Mouse (Mus musculus) cerebellum, adult 2 months (tissue): ENCODE data around the gene Fxyd1. TPM values are rescaled to one million over a fixed set of nuclear protein-coding genes. Genes with fewer than 3 reads are reported as not detected.

ENCODE experiments used
- DNase-seq, 2 experiments: peaks; one replicate each; pipeline ENCODE4 v3.0.0; 2021
- H3K27ac ChIP-seq: fragments of 200-500 bp; 2 replicates; pipeline ENCODE4 v1.5.1; 2012; ENCODE audit warnings: low read length, control low read depth, inconsistent platforms; ENCODE audit not compliant: insufficient read depth
- H3K27me3 ChIP-seq: fragments of 200-500 bp; 2 replicates; pipeline ENCODE4 v1.6.1; 2012; ENCODE audit warnings: inconsistent platforms, mild to moderate bottlenecking, low read length, moderate library complexity; ENCODE audit not compliant: control insufficient read depth, insufficient read depth
- H3K4me1 ChIP-seq: fragments of 200-500 bp; 2 replicates; pipeline ENCODE4 v1.6.1; 2011; ENCODE audit warnings: low read length; ENCODE audit not compliant: control insufficient read depth, insufficient read depth
- H3K4me3 ChIP-seq: fragments of 200-500 bp; replicated peaks from 2 replicates; pipeline ENCODE3; 2011; ENCODE audit warnings: mild to moderate bottlenecking, low read depth, low read length, control low read depth; ENCODE audit not compliant: insufficient read depth
- CTCF ChIP-seq: fragments of 200-500 bp; IDR thresholded peaks from 2 replicates; pipeline ENCODE4 v1.5.1; 2011; ENCODE audit warnings: low read depth, mild to moderate bottlenecking, control low read depth, low read length, moderate library complexity, borderline replicate concordance; ENCODE audit not compliant: insufficient read depth
- POLR2A ChIP-seq: fragments of 200-500 bp; IDR thresholded peaks from 2 replicates; pipeline ENCODE4 v1.6.1; 2011; ENCODE audit warnings: low read length, control low read depth, borderline replicate concordance; ENCODE audit not compliant: insufficient read depth
- WGBS: fragments of 180-500 bp; shearing (Covaris S2); methylation state at CpG from one replicate; pipeline ENCODE4 v1.1.7; 2018; 5-methylcytosine and 5-hydroxymethylcytosine counted together
- polyA plus RNA-seq: library from polyadenylated mRNA; depleted of rRNA; stranded (reverse); fragments of >200 nt; gene quantifications from 2 replicates; pipeline ENCODE4 v1.2.3, GENCODE M21; 2012

The Fxyd1 gene
- polyA plus RNA-seq, 1 experiment: 202 TPM

DNA sequence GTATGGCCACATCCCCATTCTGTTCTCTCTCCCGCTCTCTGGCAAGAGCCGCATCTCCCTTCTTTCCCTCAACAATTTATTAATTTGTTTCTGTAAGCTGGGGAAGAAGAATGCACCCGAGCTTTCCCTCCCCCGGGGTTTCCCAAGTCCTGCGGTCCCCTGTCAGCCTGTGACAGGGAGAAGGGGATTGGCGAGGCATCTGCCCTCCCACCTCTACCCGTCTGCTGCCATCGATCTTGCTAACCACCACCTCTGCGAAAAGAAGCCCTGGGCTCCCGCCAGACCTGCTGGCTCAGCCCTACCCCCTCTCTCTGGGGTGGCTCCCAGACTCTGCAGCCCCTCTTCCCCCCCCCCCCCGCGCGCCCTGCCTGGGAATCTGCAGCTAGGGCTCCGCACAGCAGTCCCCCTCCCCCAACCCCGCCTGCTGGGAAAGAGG is 7.1 kb downstream of the Fxyd1 start:
- peaks cover under 1% of the 10 kb centered on the region; the same call in 1 of the 2 replicates for H3K27me3 ChIP-seq
- 1% methylated on average over 14 of the region's 15 CpGs for WGBS
- H3K4me3 ChIP-seq: peak overlapping the region; percentile 50
- H3K27ac ChIP-seq: no peak overlapping the region
- peaks cover 12% of the 10 kb centered on the region; the same call in 1 of the 2 replicates for H3K4me1 ChIP-seq
- TF ChIP-seq CTCF (no peak), POLR2A (no peak)
- peak in 1 of 2 experiments; percentile 51 for DNase-seq

DNA sequence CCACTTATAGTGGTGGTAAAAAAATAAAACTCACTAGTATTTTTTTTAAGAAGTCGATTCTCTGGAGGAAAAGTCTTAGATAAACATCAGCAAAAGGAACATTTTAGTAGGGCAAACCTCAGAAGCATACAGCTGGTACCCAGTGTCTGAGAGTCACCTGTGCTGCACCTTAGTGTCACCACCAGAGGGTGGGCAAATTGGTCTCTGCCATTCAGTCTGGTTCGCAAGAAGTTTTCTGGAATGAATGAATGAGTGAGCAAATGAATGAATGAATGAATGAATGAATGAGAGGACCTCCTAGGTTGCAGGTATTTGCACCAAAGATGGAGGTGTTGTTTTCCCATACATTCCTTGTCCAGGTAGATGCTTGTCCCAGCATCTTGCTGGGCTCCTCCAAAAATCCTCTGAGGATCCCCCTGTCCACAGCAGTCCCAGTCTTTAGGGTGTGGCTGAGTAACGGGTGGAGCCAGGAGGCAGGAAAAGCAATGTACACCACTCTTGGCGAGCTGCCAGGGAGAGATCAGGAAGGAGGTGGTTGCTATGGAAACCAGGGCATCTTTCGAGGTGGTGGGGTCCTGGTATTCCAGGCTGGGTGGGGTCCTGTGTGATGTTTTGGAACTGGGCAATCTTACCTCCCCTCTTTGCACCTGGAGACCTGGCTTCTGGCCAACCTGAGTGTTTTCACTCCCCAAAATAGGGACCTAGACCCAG is 7.7 kb downstream of the Fxyd1 start:
- Histone ChIP-seq H3K27me3 (peaks cover 3% of the 10 kb centered on the region; the same call in 1 of the 2 replicates), H3K27ac (no peak overlapping the region)
- DNase-seq: peak; percentile 76 to 77

DNA sequence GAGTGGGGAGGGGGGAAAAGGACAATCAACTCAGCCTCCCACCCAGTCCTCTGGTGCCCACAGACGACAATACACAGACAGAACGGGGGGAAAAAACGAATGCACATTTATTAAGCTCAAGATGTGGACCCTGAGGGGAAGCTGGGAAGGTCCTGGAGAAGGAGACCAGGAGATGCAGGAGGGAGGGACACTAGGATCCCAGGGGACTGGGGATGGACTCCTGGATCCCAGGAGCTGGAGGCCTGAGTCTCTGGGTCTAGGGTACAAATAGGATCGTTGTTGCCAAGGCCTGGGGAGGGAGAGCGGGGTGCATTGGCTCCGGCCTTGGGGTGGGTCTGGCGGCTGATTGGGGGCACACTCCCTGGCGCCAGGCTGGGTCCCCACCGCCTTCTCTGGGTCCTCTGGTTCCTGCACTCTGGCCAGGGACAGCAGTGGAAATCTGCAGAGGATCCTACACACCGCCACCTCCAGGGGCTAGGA is 14.5 kb downstream of the Fxyd1 start, which contains the start of gene Fxyd5:
Gene Fxyd5, minus strand, starts transcription at position 51 of the 480 bp plus-strand sequence.
- Histone ChIP-seq H3K27me3 (peaks cover 5% of the 10 kb centered on the region; the same call in 1 of the 2 replicates), H3K27ac (no peak within 1 kb of the TSS), H3K4me3 (no peak within 1 kb of the TSS), H3K4me1 (no peaks in the 10 kb centered on the region)
- TF ChIP-seq CTCF: no peak
- TF ChIP-seq POLR2A: no peak
- 35% methylated on average over 10 of the region's 10 CpGs for WGBS
- DNase-seq: no peak

More for the DNA sequence above, 7.7 kb downstream of the Fxyd1 start:
- 24% methylated on average over 5 of the region's 5 CpGs for WGBS
- H3K4me1 ChIP-seq: peaks cover 12% of the 10 kb centered on the region; the same call in 1 of the 2 replicates
- peak overlapping the region; percentile 50 for H3K4me3 ChIP-seq
- TF ChIP-seq CTCF: no peak
- TF ChIP-seq POLR2A: no peak

DNA sequence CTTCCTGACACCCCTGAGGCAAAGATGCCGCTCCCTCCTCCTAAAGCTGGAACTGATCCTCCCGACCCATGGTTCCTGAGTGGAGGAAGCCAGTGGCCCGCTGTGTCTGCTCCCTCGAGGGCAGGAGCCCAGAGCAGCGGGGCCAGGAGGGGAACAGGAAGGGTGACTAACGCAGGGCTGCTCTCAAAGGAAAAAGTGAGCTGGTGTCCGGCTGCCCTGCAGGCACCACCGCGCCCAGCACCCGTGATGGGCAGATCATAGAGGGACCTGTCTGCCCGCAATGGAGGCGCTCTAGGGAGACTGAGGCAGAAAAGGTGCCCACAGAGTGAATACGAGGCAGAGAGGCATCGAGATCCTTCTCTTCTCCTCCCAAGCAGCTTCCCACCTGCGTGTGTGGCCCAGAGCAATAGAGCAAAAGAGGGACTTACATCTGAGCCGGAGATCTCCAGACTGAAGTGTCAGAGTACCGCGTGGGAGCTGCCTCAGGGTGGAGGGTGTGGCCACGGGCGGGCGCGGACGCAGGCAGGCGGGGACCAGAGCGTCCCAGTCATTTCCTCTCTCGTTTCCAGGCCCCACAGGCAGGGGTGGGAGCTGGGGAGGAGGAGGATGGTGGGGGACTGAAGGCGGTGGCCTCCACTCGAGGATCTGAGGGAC is 15.2 kb downstream of the Fxyd1 start:
- H3K4me3 ChIP-seq: no peak overlapping the region
- H3K4me1 ChIP-seq: no peaks in the 10 kb centered on the region
- TF ChIP-seq CTCF: no peak
- no peak for TF ChIP-seq POLR2A
- peaks cover 5% of the 10 kb centered on the region; the same call in 1 of the 2 replicates for H3K27me3 ChIP-seq
- DNase-seq: no peak
- WGBS: 12% methylated on average over 28 of the region's 28 CpGs
- no peak overlapping the region for H3K27ac ChIP-seq

DNA sequence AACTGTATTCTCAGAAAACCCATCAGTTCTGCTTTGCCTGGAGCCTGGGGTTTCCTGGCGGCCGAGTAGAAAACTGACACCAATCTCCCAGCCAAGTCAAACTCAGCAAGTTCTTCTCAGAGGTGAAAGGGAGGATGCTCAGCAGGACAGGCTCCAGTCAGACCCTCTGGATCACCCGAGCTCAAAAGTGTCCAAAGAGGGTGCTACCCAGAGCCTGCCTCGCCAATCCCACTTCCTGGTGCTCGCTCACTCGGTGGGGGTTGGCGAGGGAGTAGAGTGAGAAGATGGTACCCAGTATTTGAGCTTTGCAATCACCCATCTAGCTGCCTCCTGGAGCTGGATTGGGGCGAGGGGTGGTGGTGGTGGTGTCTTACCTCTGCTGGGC is 16.0 kb downstream of the Fxyd1 start:
- no peak for DNase-seq
- H3K4me3 ChIP-seq: no peak overlapping the region
- H3K27me3 ChIP-seq: peaks cover 5% of the 10 kb centered on the region; the same call in 1 of the 2 replicates
- no peaks in the 10 kb centered on the region for H3K4me1 ChIP-seq
- no peak overlapping the region for H3K27ac ChIP-seq
- TF ChIP-seq POLR2A (no peak), CTCF (no peak)
- 41% methylated on average over 8 of the region's 8 CpGs for WGBS

DNA sequence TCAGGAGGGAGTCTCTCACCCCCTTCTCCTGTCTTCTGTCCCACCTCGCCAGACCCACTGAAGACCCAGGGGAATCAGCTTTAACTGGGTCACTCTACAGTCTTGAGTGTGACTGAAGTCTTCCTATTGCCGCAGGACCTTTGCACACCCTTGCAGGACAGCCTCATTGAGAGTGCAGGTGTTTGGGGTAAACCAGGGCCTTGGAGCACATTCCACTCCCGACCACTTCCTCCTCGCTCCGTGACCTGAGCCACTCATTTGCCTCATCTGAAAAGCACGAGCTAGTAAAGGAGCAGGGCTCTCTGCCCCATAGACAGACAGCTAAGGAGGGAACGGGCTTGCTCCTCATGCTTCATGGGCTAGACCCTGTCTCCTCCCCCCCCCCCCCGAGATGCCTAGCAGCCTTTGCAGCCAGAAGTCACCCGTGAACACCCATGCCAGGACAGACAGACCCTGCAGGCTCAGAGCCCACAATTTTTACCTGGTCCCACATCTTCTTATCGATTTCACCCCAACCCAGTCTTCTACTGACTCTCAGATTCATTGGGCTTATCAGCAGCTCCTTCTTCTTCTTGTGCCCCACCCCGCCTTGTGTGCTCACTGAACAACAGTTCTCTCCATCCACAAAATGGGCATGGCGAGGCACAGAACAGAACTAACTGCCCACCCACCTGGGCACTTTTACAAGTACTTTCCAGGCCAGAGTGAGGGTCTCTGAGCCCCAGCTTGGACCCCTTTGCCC is 16.5 kb downstream of the Fxyd1 start:
- no peak overlapping the region for H3K4me3 ChIP-seq
- H3K4me1 ChIP-seq: no peaks in the 10 kb centered on the region
- WGBS: 72% methylated on average over 12 of the region's 12 CpGs
- DNase-seq: no peak
- no peak for TF ChIP-seq POLR2A
- no peak for TF ChIP-seq CTCF
- H3K27ac ChIP-seq: no peak overlapping the region
- peaks cover 5% of the 10 kb centered on the region; the same call in 1 of the 2 replicates for H3K27me3 ChIP-seq

DNA sequence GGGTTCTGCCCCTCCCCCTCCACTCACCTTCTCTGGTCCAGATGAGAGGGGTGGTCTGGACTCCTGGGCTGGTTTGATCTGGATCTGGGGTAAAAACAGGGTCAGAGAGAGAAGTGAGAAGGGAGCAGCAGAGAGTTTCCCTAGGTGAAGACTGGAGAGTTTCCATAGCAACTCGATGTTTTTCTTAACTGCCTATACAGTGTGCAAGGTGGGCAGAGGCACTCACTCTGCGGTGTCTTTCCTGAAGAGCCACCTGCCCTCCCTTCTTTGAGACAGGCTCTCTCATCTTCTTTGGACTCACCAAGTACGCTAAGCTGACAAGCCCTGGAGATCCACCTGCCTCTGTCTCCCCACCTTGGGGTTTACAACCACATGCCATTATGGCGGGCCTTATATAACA is 18.0 kb downstream of the Fxyd1 start:
- H3K27me3 ChIP-seq: peaks cover 2% of the 10 kb centered on the region; the same call in 1 of the 2 replicates
- 0 out of 2 replicates have a peak, but pooled peaks cover 2% of the 10 kb centered on the region for H3K4me1 ChIP-seq
- no peak for DNase-seq
- H3K4me3 ChIP-seq: no peak overlapping the region
- 88% methylated on average over 4 of the region's 4 CpGs for WGBS
- TF ChIP-seq CTCF (no peak), POLR2A (no peak)
- H3K27ac ChIP-seq: no peak overlapping the region
